Mouse (Mus musculus) right cerebral cortex, postnatal 10 days (tissue): ENCODE measurements around the gene Ptprg.

Experiments
- DNase-seq, 2 experiments: peaks; one replicate each; pipeline ENCODE4 v3.0.0; 2021; ENCODE audit warnings: low spot score in 2 of 2

Gene Ptprg

GRCm38 (mm10) chr14:11874960-11875889, 321.9 kb downstream of the Ptprg start:
- DNase-seq: peak; percentile 73 to 85

GRCm38 (mm10) chr14:11881082-11881481, 327.8 kb downstream of the Ptprg start:
- no peak for DNase-seq

GRCm38 (mm10) chr14:11883142-11883921, 330.0 kb downstream of the Ptprg start:
- DNase-seq: peak; percentile 62 to 66

GRCm38 (mm10) chr14:11883995-11884394, 330.7 kb downstream of the Ptprg start:
- DNase-seq: no peak

GRCm38 (mm10) chr14:11886417-11886816, 333.1 kb downstream of the Ptprg start:
- DNase-seq: no peak

- DNase-seq: no peak
Observed at GRCm38 (mm10) chr14:11890890-11891289, 337.6 kb downstream of the Ptprg start.

- no peak for DNase-seq
Observed at GRCm38 (mm10) chr14:11892621-11893020, 339.3 kb downstream of the Ptprg start.

GRCm38 (mm10) chr14:11895486-11895885, 342.2 kb downstream of the Ptprg start:
- peak; percentile 58 to 69 for DNase-seq

GRCm38 (mm10) chr14:11902794-11903193, 349.5 kb downstream of the Ptprg start:
- no peak for DNase-seq

GRCm38 (mm10) chr14:11906130-11906675, 352.9 kb downstream of the Ptprg start:
- DNase-seq: no peak

- DNase-seq: no peak
Observed at GRCm38 (mm10) chr14:11912253-11912652, 358.9 kb downstream of the Ptprg start.

- DNase-seq: no peak
Observed at GRCm38 (mm10) chr14:11917225-11917624, 363.9 kb downstream of the Ptprg start.

GRCm38 (mm10) chr14:11928545-11928944, 375.2 kb downstream of the Ptprg start:
- no peak for DNase-seq

GRCm38 (mm10) chr14:11932517-11932916, 379.2 kb downstream of the Ptprg start:
- DNase-seq: no peak

- DNase-seq: no peak
Observed at GRCm38 (mm10) chr14:11934556-11934955, 381.2 kb downstream of the Ptprg start.

- DNase-seq: no peak
Observed at GRCm38 (mm10) chr14:11935281-11935680, 381.9 kb downstream of the Ptprg start.

- no peak for DNase-seq
Observed at GRCm38 (mm10) chr14:11935698-11936097, 382.4 kb downstream of the Ptprg start.

GRCm38 (mm10) chr14:11938912-11939311, 385.6 kb downstream of the Ptprg start:
- no peak for DNase-seq

GRCm38 (mm10) chr14:11941989-11942514, 388.7 kb downstream of the Ptprg start:
- no peak for DNase-seq

- no peak for DNase-seq
Observed at GRCm38 (mm10) chr14:11950379-11950778, 397.0 kb downstream of the Ptprg start.

GRCm38 (mm10) chr14:11955020-11955882, 401.9 kb downstream of the Ptprg start:
- DNase-seq: no peak
